Mouse (Mus musculus) frontal cortex, adult 2 months (tissue): ENCODE results near the gene Zfp458. TPM values are rescaled to one million over a fixed set of nuclear protein-coding genes. Genes with fewer than 3 reads are reported as not detected.
"Not testable (repeated sequence)": the region's sequence is repeated elsewhere in the genome, so short reads cannot be mapped to it uniquely, and the experiment has no call there.

Source experiments
- DNase-seq, 2 experiments: peaks; one replicate each; pipeline ENCODE4 v3.0.0; 2022; ENCODE audit warnings: low spot score in 1 of 2; ENCODE audit errors: extremely low spot score in 1 of 2
- polyA plus RNA-seq: library from polyadenylated mRNA; depleted of rRNA; stranded (reverse); fragments of >200 nt; gene quantifications from 2 replicates; pipeline ENCODE4 v1.2.3, GENCODE M21; 2012; rRNA removed

The Zfp458 gene
- polyA plus RNA-seq, result 3.5 and 3.8 TPM in 2 replicates

DNA sequence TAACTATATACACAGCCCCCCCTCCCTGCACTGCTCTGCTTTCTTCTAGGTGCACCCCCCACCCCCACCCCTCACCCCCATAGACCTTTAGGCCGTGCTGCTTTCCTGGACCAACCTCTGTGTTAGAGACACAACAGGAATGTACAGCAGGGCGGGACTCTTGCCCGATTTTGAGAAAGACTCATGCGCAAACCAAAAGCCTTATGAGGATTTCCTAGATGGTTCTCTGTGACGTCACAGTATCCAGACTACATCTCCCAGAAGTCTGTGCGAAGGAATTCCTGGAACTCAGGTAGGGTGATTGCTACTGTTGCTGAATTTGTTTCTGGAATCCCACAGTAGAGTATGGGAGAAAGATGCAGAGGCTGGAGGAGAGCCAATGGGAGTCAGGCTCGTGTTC, at the start of gene Zfp458:
Gene Zfp458 (minus strand): TSS at position 153 of the 400 bp plus-strand sequence.
- peak; percentile 2 to 37 for DNase-seq

DNA sequence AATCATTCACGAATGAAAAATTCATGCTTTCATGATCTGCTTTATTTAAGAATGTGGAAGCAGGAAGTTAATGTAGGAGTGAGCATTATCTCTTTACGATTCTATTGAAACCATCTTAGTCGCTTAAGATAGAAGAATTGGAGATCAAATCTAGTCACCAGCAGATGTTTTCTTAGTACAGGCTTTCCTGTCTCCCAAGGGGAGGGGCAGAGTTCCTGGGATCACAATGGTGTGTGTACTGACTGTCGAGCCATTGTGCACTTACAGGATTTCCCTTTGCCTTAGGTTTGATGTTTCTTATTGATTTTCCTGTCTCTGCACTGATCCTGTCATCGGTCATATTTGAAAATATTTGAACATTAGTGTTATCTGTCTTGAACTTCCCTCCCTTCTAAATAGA, 28.5 kb upstream of the Zfp458 start:
- peak in 1 of 2 experiments; percentile 10 for DNase-seq

DNA sequence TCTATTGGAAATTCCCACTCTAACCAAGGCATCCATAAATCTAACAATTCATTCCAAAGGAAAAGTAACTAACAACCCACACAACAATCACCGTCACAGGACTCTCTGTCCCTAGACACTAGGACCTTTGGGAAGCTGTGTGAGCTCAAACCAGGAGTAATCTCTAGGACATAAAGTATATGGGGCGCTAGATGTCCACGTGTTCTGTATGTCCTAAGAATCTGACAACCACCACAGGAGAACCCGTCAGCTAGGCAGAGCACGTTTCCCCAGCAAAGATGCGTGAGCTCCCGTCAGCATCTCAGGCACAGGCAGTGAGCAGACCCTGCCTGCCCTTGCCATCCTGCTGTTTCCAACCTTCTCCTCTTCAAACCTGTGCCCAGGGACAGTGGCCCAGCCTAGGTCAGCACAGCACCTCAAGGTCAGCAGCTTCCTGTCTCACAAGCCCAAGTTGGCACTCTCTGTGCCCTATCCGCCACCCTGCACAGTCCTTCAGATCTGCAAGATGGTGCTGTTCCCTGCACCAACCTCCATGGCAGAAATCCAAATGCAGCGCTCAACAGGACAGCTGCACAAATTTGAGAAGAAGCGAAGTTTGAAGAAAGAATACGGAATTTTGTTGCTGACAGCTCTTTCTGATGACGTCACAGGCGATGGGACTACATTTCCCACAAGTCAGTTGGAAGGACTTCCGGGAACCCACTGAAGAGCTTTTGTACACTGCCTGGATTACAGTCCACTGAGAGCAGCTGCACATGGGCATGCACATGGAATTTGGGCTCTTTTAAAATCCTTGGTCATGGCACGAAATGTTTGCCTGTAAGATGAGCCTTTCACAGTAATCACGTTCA, 27.8 kb upstream of the Zfp458 start, which contains the start of gene Zfp457:
Gene Zfp457 (minus strand): TSS at position 664 of the 851 bp plus-strand sequence.
- DNase-seq, result peak; percentile 94 to 96

DNA sequence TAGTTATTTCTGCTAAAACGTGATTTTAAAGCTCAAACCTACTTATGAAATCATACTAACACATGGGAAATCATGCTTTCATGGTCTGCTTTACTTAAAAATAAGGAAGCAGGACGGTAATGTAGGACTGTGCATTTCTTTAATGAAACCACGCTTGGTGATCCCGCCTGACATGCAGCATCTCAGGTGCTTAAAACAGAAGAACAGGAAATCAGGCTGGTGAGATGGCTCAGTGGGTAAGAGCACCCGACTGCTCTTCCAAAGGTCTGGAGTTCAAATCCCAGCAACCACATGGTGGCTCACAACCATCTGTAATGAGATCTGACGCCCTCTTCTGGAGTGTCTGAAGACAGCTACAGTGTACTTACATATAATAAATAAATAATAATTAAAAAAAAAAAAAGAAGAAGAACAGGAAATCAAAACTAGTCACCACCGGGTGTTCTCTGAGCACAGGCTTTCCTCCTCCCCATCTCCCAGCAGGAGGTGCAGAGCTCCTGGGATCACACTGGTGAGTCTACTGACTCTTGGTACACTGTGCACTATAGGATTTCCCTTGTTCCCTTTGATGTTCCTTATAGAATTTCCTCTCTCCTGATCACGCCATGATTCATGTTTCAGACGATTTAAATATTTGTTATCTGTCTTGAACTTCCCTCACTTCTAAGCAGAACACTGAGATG, 8.7 kb downstream of the Zfp458 start:
- not testable (repeated sequence) for DNase-seq

DNA sequence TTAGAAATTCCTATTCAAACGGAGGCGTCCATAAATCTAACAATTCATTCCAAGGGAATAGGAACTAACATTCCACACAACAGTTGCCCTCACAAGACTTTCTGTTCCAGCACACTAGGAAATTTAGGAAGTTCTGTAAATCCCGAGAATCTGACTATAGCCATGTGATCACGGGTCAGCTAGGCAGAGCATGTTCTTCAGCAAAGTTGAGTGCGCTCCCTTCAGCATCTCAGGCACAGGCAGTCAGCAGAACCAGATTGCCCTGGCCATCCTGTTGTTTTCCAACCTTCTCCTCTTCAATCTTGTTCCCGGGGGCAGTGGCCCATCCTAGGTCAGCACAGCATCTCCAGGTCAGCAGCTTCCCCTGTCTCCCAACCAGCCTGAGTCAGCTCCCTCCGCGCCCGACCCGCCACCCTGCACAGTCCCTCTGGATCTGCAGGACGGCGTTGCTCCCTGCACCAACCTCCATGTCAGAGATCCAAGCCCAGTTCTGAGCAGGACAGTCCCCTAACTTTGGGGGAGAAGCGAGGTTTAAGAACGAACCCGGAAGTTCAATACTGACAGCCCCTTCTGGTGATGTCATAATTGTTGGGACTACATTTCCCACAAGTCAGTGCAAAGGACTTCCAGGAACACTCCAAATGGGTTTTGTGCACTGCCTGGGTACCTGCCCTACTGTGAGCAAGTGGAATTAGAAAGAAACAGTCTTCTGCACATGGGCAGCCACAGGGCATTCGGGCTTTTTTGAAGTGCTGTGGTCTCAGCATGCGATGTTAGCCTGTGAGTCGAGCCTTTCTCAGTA, 9.5 kb downstream of the Zfp458 start:
- DNase-seq, result peak; percentile 86 to 90

GRCm38 (mm10) chr13:67214015-67214607, 64.2 kb downstream of the Zfp458 start:
- no peak for DNase-seq

Other genes with a start within 250 kb of the Zfp458 start
- gene Zfp712, start 217.3 kb downstream of the Zfp458 start, polyA plus RNA-seq, result 2.6 and 2.8 TPM in 2 replicates
- 3.0 and 3.7 TPM in 2 replicates for gene Zfp708, start 180.5 kb downstream of the Zfp458 start, polyA plus RNA-seq
- 1.6 and 2.0 TPM in 2 replicates for gene Gm28557, start 169.9 kb downstream of the Zfp458 start, polyA plus RNA-seq
- 0.21 and 0.24 TPM in 2 replicates for gene Rslcan18, start 162.2 kb downstream of the Zfp458 start, polyA plus RNA-seq
- 3.0 and 3.4 TPM in 2 replicates for gene Zfp759, start 156.8 kb downstream of the Zfp458 start, polyA plus RNA-seq
- 3.3 and 3.4 TPM in 2 replicates for gene Rsl1, start 105.3 kb downstream of the Zfp458 start, polyA plus RNA-seq
- 1.6 TPM in 2 replicates for gene Zfp455, start 84.0 kb downstream of the Zfp458 start, polyA plus RNA-seq
- gene Zfp457, start 28.0 kb upstream of the Zfp458 start, polyA plus RNA-seq, result 3.0 and 3.7 TPM in 2 replicates
- gene Zfp595, start 54.1 kb upstream of the Zfp458 start, polyA plus RNA-seq, result 2.5 and 2.7 TPM in 2 replicates
- gene Gm28044, start 82.1 kb upstream of the Zfp458 start, polyA plus RNA-seq, result not detected in 2 replicates
- gene Zfp953, start 82.1 kb upstream of the Zfp458 start, polyA plus RNA-seq, result 0.48 TPM in 2 replicates
- 0.38 TPM in 1 of 2 replicates, not detected in the other for gene Gm28041, start 97.3 kb upstream of the Zfp458 start, polyA plus RNA-seq
- gene Zfp456, start 97.3 kb upstream of the Zfp458 start, polyA plus RNA-seq, result 0.48 and 0.62 TPM in 2 replicates
- 3.2 and 3.4 TPM in 2 replicates for gene Zfp429, start 121.4 kb upstream of the Zfp458 start, polyA plus RNA-seq
- 2.3 and 2.5 TPM in 2 replicates for gene Zfp459, start 143.0 kb upstream of the Zfp458 start, polyA plus RNA-seq
- 8.2 and 8.4 TPM in 2 replicates for gene Zfp874a, start 173.2 kb upstream of the Zfp458 start, polyA plus RNA-seq
- 8.2 and 9.4 TPM in 2 replicates for gene Zfp874b, start 205.8 kb upstream of the Zfp458 start, polyA plus RNA-seq
- gene Zfp58, start 222.1 kb upstream of the Zfp458 start, polyA plus RNA-seq, result 5.6 and 5.8 TPM in 2 replicates
- 0.06 TPM in 1 of 2 replicates, not detected in the other for gene Gm26965, start 247.7 kb upstream of the Zfp458 start, polyA plus RNA-seq
- gene Zfp87, start 247.7 kb upstream of the Zfp458 start, polyA plus RNA-seq, result 25.7 and 33.8 TPM in 2 replicates